Mouse (Mus musculus) lung, adult 2 months (tissue): ENCODE measurements at regions not wholly inside any gene's neighbourhood (a gene's known extent, or its start where the extent isn't known, plus 50 kb on each side); places are given as distances from the start of the nearest gene placed in this dataset.

Experiments
- CTCF ChIP-seq: fragments of 200-500 bp; IDR thresholded peaks from 2 replicates; pipeline ENCODE4 v1.5.1; 2011; ENCODE audit warnings: mild to moderate bottlenecking, low read length, control low read depth; ENCODE audit not compliant: insufficient read depth
- POLR2A ChIP-seq: fragments of 200-500 bp; IDR thresholded peaks from 2 replicates; pipeline ENCODE4 v1.6.1; 2011; ENCODE audit warnings: low read depth, mild to moderate bottlenecking, control low read depth, low read length, borderline replicate concordance; ENCODE audit errors: extremely low read depth

GRCm38 (mm10) chr14:19277777-19278385, 140.8 kb downstream of the Gm21738 start:
- TF ChIP-seq POLR2A (no peak), CTCF (no peak)
